Mouse (Mus musculus) lung, embryonic 16.5 days (tissue): ENCODE results near the gene Mtmr11. TPM values are rescaled to one million over a fixed set of nuclear protein-coding genes. Genes with fewer than 3 reads are reported as not detected.

ENCODE experiments used
- ATAC-seq: fragments of 200-750 bp; cut with Nextera tagmentation; 2 replicates; pipeline ENCODE4 v1.8.0; 2017; ENCODE audit warnings: low read depth, mild to moderate bottlenecking, moderate library complexity
- H3K27ac ChIP-seq: fragments of 300-500 bp; sonication (generic); 2 replicates; pipeline ENCODE4 v1.5.1; 2014; ENCODE audit warnings: mild to moderate bottlenecking, control low read depth, low read length
- H3K27me3 ChIP-seq: fragments of 300-500 bp; sonication (generic); 2 replicates; pipeline ENCODE4 v1.6.1; 2014; ENCODE audit warnings: low read depth, low read length, mixed read lengths; ENCODE audit not compliant: control insufficient read depth, insufficient read depth
- H3K36me3 ChIP-seq: fragments of 300-500 bp; sonication (generic); 2 replicates; pipeline ENCODE4 v1.6.1; 2014; ENCODE audit warnings: low read length; ENCODE audit not compliant: control insufficient read depth, insufficient read depth
- H3K4me1 ChIP-seq: fragments of 300-500 bp; sonication (generic); replicated peaks from 2 replicates; pipeline ENCODE4 v1.6.1; 2014; ENCODE audit warnings: low read length, mixed read lengths; ENCODE audit not compliant: control insufficient read depth, insufficient read depth
- H3K4me2 ChIP-seq: fragments of 300-500 bp; sonication (generic); 2 replicates; pipeline ENCODE4 v1.6.1; 2014; ENCODE audit warnings: low read depth, low read length, control low read depth
- H3K4me3 ChIP-seq: fragments of 300-500 bp; sonication (generic); 2 replicates; pipeline ENCODE4 v1.5.1; 2014; ENCODE audit warnings: mild to moderate bottlenecking, low read length, control low read depth
- H3K9ac ChIP-seq: fragments of 300-500 bp; sonication (generic); 2 replicates; pipeline ENCODE4 v1.6.1; 2014; ENCODE audit warnings: low read length, control low read depth
- H3K9me3 ChIP-seq: fragments of 300-500 bp; sonication (generic); 2 replicates; pipeline ENCODE4 v1.6.1; 2016; ENCODE audit warnings: low read length; ENCODE audit not compliant: control insufficient read depth
- WGBS: fragments of 180-500 bp; shearing (Covaris S2); extraction: QIAGEN DNeasy Blood & Tissue Kit; methylation state at CpG from one replicate; pipeline ENCODE4 v1.1.7; 2014; 5-methylcytosine and 5-hydroxymethylcytosine counted together
- polyA plus RNA-seq: library from polyadenylated mRNA; unstranded; fragments of >200 nt; fragmentation: Nextera tagmentation; extraction: Ambion mirVana; gene quantifications from 2 replicates; pipeline ENCODE4 v1.2.1, GENCODE M21; 2015

The Mtmr11 gene
- polyA plus RNA-seq, 1 experiment from 2014 or later = 14.0 TPM

GRCm38 (mm10) chr3:96179531-96179930, 17.7 kb downstream of the Mtmr11 start:
- H3K9ac ChIP-seq = no peak overlapping the region
- H3K36me3 ChIP-seq = peaks cover 32% of the 10 kb centered on the region
- ATAC-seq = no peak
- no peak overlapping the region for H3K4me3 ChIP-seq
- H3K9me3 ChIP-seq = no peaks in the 10 kb centered on the region
- H3K27ac ChIP-seq = no peak overlapping the region
- 49% methylated on average over 4 of the region's 4 CpGs for WGBS
- no peaks in the 10 kb centered on the region for H3K27me3 ChIP-seq
- no peak overlapping the region for H3K4me2 ChIP-seq
- H3K4me1 ChIP-seq = peaks cover 19% of the 10 kb centered on the region

- Histone ChIP-seq H3K9ac (peak within 1 kb of the TSS; percentile 70), H3K27ac (no peak within 1 kb of the TSS), H3K27me3 (no peaks in the 10 kb centered on the region), H3K4me3 (peak within 1 kb of the TSS; percentile 58), H3K4me1 (peaks cover 17% of the 10 kb centered on the region), H3K36me3 (peaks cover 23% of the 10 kb centered on the region), H3K4me2 (peak within 1 kb of the TSS; percentile 83), H3K9me3 (no peaks in the 10 kb centered on the region)
- WGBS = under 1% methylated on average over 18 of the region's 23 CpGs
- peak; percentile 64; the same call in 1 of the 2 replicates for ATAC-seq
Observed at GRCm38 (mm10) chr3:96180727-96181477, 19.1 kb downstream of the Mtmr11 start, which contains the start of gene Sv2a. TSS of gene Sv2a (plus strand) at chr3:96181151.

- Histone ChIP-seq H3K27ac (no peak overlapping the region), H3K4me1 (peaks cover 17% of the 10 kb centered on the region), H3K4me3 (peak overlapping the region; percentile 58), H3K9me3 (no peaks in the 10 kb centered on the region), H3K36me3 (peaks cover 14% of the 10 kb centered on the region), H3K4me2 (peak overlapping the region; percentile 83), H3K9ac (peak overlapping the region; percentile 28; the same call in 1 of the 2 replicates), H3K27me3 (no peaks in the 10 kb centered on the region)
- 32% methylated on average over 12 of the region's 12 CpGs for WGBS
- ATAC-seq = peak; percentile 21
Observed at GRCm38 (mm10) chr3:96181510-96182381, 19.9 kb downstream of the Mtmr11 start.

GRCm38 (mm10) chr3:96182382-96182776, 20.6 kb downstream of the Mtmr11 start:
- H3K4me1 ChIP-seq = peaks cover 17% of the 10 kb centered on the region
- H3K36me3 ChIP-seq = peaks cover 11% of the 10 kb centered on the region
- 16% methylated on average over 4 of the region's 4 CpGs for WGBS
- H3K9me3 ChIP-seq = no peaks in the 10 kb centered on the region
- H3K4me3 ChIP-seq = peak overlapping the region; percentile 58; the same call in 1 of the 2 replicates
- peak overlapping the region; percentile 83 for H3K4me2 ChIP-seq
- no peak for ATAC-seq
- peak overlapping the region; percentile 13; the same call in 1 of the 2 replicates for H3K27ac ChIP-seq
- H3K9ac ChIP-seq = peak overlapping the region; percentile 41; the same call in 1 of the 2 replicates
- H3K27me3 ChIP-seq = no peaks in the 10 kb centered on the region

- H3K9me3 ChIP-seq = no peaks in the 10 kb centered on the region
- H3K4me2 ChIP-seq = no peak overlapping the region
- no peaks in the 10 kb centered on the region for H3K36me3 ChIP-seq
- H3K9ac ChIP-seq = no peak overlapping the region
- no peak for ATAC-seq
- no peak overlapping the region for H3K27ac ChIP-seq
- 59% methylated on average over 12 of the region's 12 CpGs for WGBS
- no peaks in the 10 kb centered on the region for H3K27me3 ChIP-seq
- peaks cover 10% of the 10 kb centered on the region; the same call in 1 of the 2 replicates for H3K4me1 ChIP-seq
- no peak overlapping the region for H3K4me3 ChIP-seq
Observed at GRCm38 (mm10) chr3:96192977-96193376, 31.2 kb downstream of the Mtmr11 start.

- H3K27ac ChIP-seq = no peak overlapping the region
- no peaks in the 10 kb centered on the region for H3K36me3 ChIP-seq
- H3K4me3 ChIP-seq = no peak overlapping the region
- no peak overlapping the region for H3K4me2 ChIP-seq
- no peaks in the 10 kb centered on the region for H3K27me3 ChIP-seq
- H3K9ac ChIP-seq = no peak overlapping the region
- no peaks in the 10 kb centered on the region for H3K9me3 ChIP-seq
- WGBS = 80% methylated on average over 10 of the region's 10 CpGs
- peaks cover 13% of the 10 kb centered on the region; the same call in 1 of the 2 replicates for H3K4me1 ChIP-seq
- no peak for ATAC-seq
Observed at GRCm38 (mm10) chr3:96194966-96195365, 33.2 kb downstream of the Mtmr11 start.

- no peaks in the 10 kb centered on the region for H3K27me3 ChIP-seq
- no peak for ATAC-seq
- H3K27ac ChIP-seq = no peak overlapping the region
- no peak overlapping the region for H3K9ac ChIP-seq
- H3K4me2 ChIP-seq = no peak overlapping the region
- no peak overlapping the region for H3K4me3 ChIP-seq
- no peaks in the 10 kb centered on the region for H3K36me3 ChIP-seq
- no peaks in the 10 kb centered on the region for H3K9me3 ChIP-seq
- WGBS = 86% methylated on average over 11 of the region's 11 CpGs
- H3K4me1 ChIP-seq = peaks cover 13% of the 10 kb centered on the region; the same call in 1 of the 2 replicates
Observed at GRCm38 (mm10) chr3:96195616-96196313, 34.0 kb downstream of the Mtmr11 start.

- Histone ChIP-seq H3K4me2 (peak overlapping the region; percentile 97), H3K9me3 (no peaks in the 10 kb centered on the region), H3K27ac (peak overlapping the region; percentile 96), H3K4me3 (peak overlapping the region; percentile 86), H3K27me3 (no peaks in the 10 kb centered on the region), H3K4me1 (peaks cover 13% of the 10 kb centered on the region; the same call in 1 of the 2 replicates), H3K9ac (peak overlapping the region; percentile 91), H3K36me3 (no peaks in the 10 kb centered on the region)
- WGBS = 21% methylated on average over 27 of the region's 27 CpGs
- no peak for ATAC-seq
Observed at GRCm38 (mm10) chr3:96196437-96197128, 34.8 kb downstream of the Mtmr11 start.
